Mouse (Mus musculus): ENCODE results near the gene Elmod3.

GRCm38 (mm10) chr6:72634311-72634710 is 36.1 kb upstream of the Elmod3 start:
- TF ChIP-seq CTCF (conservative IDR thresholded peaks at IDR 0.05 in 1 of 2, IDR thresholded peaks at IDR 0.05 in 1 of 2; ENCODE audit: low read depth in 2 of 2, low read length in 2 of 2) (no peak), KAT2A (IDR thresholded peaks at IDR 0.05; ENCODE audit: insufficient replicate concordance, low read length) (no peak), SMC3 (IDR thresholded peaks at IDR 0.05; ENCODE audit: low read depth, low read length) (no peak), CHD1 (IDR thresholded peaks at IDR 0.05; ENCODE audit: low read depth, low read length) (no peak), POLR2A (IDR thresholded peaks at IDR 0.05; ENCODE audit: low read depth, low read length) (no peak), USF1 (IDR thresholded peaks at IDR 0.05; ENCODE audit: low read depth, low read length) (no peak), MAX (IDR thresholded peaks at IDR 0.05; ENCODE audit: low read length) (no peak), MEF2A (IDR thresholded peaks at IDR 0.05; ENCODE audit: borderline replicate concordance, low read depth, low read length) (no peak), SIN3A (IDR thresholded peaks at IDR 0.05; ENCODE audit: low read length) (no peak), JUN (IDR thresholded peaks at IDR 0.05; ENCODE audit: insufficient read depth, low read depth, low read length) (no peak), BHLHE40 (IDR thresholded peaks at IDR 0.05; ENCODE audit: low read depth, low read length) (no peak), HCFC1 (IDR thresholded peaks at IDR 0.05; ENCODE audit: low read depth, low read length) (no peak), MAFK (IDR thresholded peaks at IDR 0.05; ENCODE audit: insufficient replicate concordance, low read length) (no peak), JUND (conservative IDR thresholded peaks at IDR 0.05; ENCODE audit: low read depth, low read length) (no peak)
